Mouse (Mus musculus) testis, adult 2 months (tissue): ENCODE results near the gene Synj2.

ENCODE experiments used
- CTCF ChIP-seq: fragments of 200-500 bp; IDR thresholded peaks from 2 replicates; pipeline ENCODE4 v1.5.1; 2012; ENCODE audit warnings: low read depth, mild to moderate bottlenecking, inconsistent platforms, low read length, moderate library complexity; ENCODE audit not compliant: control insufficient read depth, insufficient read depth, insufficient replicate concordance
- POLR2A ChIP-seq: fragments of 200-500 bp; IDR thresholded peaks from 2 replicates; pipeline ENCODE4 v1.6.1; 2012; ENCODE audit warnings: low read depth, mild to moderate bottlenecking, inconsistent platforms, low read length, moderate library complexity; ENCODE audit not compliant: control insufficient read depth

GRCm38 (mm10) chr17:5911591-5911990 lies 29.5 kb upstream of the Synj2 start:
- TF ChIP-seq CTCF (no peak), POLR2A (no peak)
